Mouse (Mus musculus): ENCODE measurements around the gene Wdr46. TPM values are rescaled to one million over a fixed set of nuclear protein-coding genes. Genes with fewer than 3 reads are reported as not detected.

The Wdr46 gene
- polyA plus RNA-seq, 1 experiment from 2014 or later: 52.5 TPM

DNA sequence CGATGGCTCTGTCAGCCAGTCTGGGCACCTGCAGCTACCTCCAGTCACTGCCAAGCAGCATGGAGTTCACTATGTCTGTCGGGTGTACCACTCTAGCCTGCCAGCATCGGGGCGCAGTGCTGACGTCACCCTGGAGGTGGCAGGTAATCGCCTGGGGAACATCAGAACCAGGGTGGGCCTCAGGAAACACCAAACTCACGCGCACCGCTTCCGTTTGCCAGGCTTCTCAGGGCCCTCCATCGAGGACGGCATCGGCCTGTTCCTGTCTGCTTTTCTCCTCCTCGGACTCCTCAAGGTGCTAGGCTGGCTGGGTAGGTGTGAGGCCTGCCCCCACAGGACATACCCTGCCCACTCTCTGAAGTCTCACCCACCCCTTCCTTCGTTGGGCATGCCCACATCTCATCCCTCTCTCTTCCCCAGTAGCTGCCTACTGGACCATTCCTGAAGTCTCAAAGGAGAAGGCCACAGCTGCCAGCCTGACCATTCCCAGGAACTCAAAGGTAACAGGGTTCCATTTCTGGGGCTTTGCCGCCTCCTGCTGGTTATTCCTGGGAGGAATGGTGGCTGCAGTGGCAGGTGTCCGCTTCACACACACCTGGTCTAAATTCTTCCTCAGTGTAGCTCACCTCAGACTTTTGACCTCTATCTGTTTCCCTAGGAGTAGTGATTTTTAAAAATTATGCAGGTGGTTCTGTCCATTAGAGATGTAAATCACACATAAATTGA lies 14.1 kb upstream of the Wdr46 start:
- H3K4me3 ChIP-seq: peak overlapping the region; percentile 23; the same call in 1 of the 2 replicates
- no peaks in the 10 kb centered on the region for H3K9me3 ChIP-seq (replicated peaks)
- no peak overlapping the region for H3K27ac ChIP-seq (replicated peaks)
- WGBS: 73% methylated on average over 17 of the region's 17 CpGs
- peaks cover 34% of the 10 kb centered on the region for H3K4me1 ChIP-seq
- H3K27me3 ChIP-seq (ENCODE audit: low read depth, poor library complexity, severe bottlenecking): no peaks in the 10 kb centered on the region
- DNase-seq (ENCODE audit: low spot score): no peak
- H3K36me3 ChIP-seq: peaks cover 22% of the 10 kb centered on the region

GRCm38 (mm10) chr17:33928251-33928947 lies 12.1 kb upstream of the Wdr46 start:
- WGBS: 63% methylated on average over 21 of the region's 21 CpGs
- DNase-seq (ENCODE audit: low spot score): no peak
- Histone ChIP-seq H3K4me1 (peaks cover 41% of the 10 kb centered on the region), H3K9me3 (replicated peaks) (no peaks in the 10 kb centered on the region), H3K4me3 (peak overlapping the region; percentile 97), H3K27ac (replicated peaks) (peak overlapping the region; percentile 93), H3K27me3 (ENCODE audit: low read depth, poor library complexity, severe bottlenecking) (no peaks in the 10 kb centered on the region), H3K36me3 (peaks cover 38% of the 10 kb centered on the region)

- Histone ChIP-seq H3K4me1 (peaks cover 41% of the 10 kb centered on the region), H3K36me3 (peaks cover 50% of the 10 kb centered on the region), H3K27me3 (ENCODE audit: low read depth, poor library complexity, severe bottlenecking) (no peaks in the 10 kb centered on the region), H3K4me3 (peak within 1 kb of the TSS; percentile 97), H3K9me3 (replicated peaks) (no peaks in the 10 kb centered on the region), H3K27ac (replicated peaks) (peak within 1 kb of the TSS; percentile 93)
- WGBS: under 1% methylated on average over 73 of the region's 80 CpGs
- peak; percentile 95 for DNase-seq (ENCODE audit: low spot score)
Observed at GRCm38 (mm10) chr17:33929371-33930279, 10.8 kb upstream of the Wdr46 start, which contains the start of gene Rgl2. Rgl2 (plus strand) TSS chr17:33929543.

- WGBS: under 1% methylated on average over 45 of the region's 45 CpGs
- peak; percentile 44 for DNase-seq (ENCODE audit: low spot score)
- Histone ChIP-seq H3K27me3 (ENCODE audit: low read depth, poor library complexity, severe bottlenecking) (no peaks in the 10 kb centered on the region), H3K9me3 (replicated peaks) (no peaks in the 10 kb centered on the region), H3K4me3 (peak overlapping the region; percentile 97), H3K27ac (replicated peaks) (peak overlapping the region; percentile 93), H3K36me3 (peaks cover 51% of the 10 kb centered on the region), H3K4me1 (peaks cover 41% of the 10 kb centered on the region)
Observed at GRCm38 (mm10) chr17:33930280-33931158, 9.9 kb upstream of the Wdr46 start.

DNA sequence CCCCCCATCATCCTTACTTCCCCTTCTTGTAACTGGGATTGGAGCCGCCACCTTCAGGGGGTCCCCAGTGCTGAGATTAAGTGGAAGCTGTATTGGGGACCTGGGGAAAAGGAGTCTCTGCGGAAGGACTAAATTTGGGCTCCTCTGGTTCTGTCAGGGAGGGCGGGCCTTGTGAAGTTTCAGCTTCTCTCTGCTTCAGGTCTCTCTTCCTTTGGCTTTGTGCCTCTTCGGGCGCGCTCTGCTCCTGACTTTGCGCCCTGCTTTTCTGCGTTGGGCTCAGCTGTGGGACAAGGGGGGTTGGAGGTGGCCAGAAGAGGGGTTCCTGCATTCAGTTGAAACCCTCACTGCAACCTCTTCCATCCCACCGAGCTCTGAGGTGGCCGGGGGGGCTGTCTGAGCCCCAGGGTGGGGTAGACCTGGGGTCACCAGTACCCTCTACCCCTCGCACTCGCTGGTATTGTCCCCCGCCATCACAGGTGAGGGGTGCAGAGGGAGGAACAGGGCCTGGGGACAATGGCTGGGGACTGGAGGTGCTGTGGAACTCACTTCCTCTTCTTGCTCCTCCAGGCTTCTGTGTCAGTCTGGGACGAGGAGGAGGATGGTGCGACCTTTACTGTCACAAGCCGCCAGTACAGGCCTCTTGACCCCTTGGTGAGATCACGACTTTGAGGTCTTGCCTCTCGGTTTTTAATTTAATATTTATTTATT lies 9.1 kb upstream of the Wdr46 start:
- WGBS: 32% methylated on average over 18 of the region's 18 CpGs
- Histone ChIP-seq H3K9me3 (replicated peaks) (no peaks in the 10 kb centered on the region), H3K27me3 (ENCODE audit: low read depth, poor library complexity, severe bottlenecking) (no peaks in the 10 kb centered on the region), H3K36me3 (peaks cover 51% of the 10 kb centered on the region), H3K27ac (replicated peaks) (peak overlapping the region; percentile 93; the same call in 1 of the 2 replicates), H3K4me1 (peaks cover 41% of the 10 kb centered on the region), H3K4me3 (peak overlapping the region; percentile 97)
- DNase-seq (ENCODE audit: low spot score): no peak

DNA sequence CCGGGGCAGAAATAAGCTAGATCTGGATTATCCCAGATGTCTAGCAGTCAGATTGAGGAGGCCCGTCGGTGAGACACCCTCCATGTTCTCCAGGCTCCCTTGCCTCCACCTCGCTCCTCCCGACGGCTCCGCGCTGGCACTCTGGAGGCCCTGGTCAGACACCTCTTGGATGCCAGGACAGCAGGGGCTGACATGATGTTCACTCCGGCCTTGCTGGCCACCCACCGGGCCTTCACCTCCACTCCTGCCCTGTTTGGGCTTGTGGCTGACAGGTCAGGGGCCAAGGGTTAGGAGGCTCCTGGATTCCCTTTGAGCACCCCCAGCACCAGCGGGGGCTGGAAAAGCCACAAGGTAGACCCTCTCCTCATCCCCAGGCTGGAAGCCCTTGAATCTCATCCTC lies 8.5 kb upstream of the Wdr46 start:
- WGBS: 89% methylated on average over 11 of the region's 11 CpGs
- peaks cover 41% of the 10 kb centered on the region for H3K4me1 ChIP-seq
- no peak for DNase-seq (ENCODE audit: low spot score)
- H3K27ac ChIP-seq (replicated peaks): no peak overlapping the region
- no peaks in the 10 kb centered on the region for H3K27me3 ChIP-seq (ENCODE audit: low read depth, poor library complexity, severe bottlenecking)
- peaks cover 53% of the 10 kb centered on the region for H3K36me3 ChIP-seq
- H3K9me3 ChIP-seq (replicated peaks): no peaks in the 10 kb centered on the region
- peak overlapping the region; percentile 16; the same call in 1 of the 2 replicates for H3K4me3 ChIP-seq

DNA sequence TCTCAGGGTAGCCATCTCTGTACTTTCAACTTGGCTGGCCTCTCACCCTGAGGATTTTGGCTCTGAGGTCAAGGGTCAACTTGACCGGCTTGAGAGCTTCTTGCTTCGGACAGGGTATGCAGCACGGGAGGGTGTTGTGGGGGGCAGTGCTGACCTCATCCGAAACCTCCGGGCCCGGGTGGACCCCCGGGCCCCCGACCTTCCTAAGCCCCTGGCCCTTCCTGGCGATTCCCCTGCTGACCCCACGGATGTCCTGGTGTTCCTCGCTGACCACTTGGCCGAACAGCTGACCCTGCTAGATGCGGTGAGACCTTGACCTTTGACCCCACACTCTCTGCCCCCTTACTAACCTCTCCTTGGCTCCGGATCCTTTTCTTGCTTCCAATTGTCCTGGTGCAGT lies 8.0 kb upstream of the Wdr46 start:
- 87% methylated on average over 14 of the region's 14 CpGs for WGBS
- H3K4me3 ChIP-seq: 0 out of 2 replicates have a peak overlapping the region, but pooled peaks have one; percentile 8
- H3K4me1 ChIP-seq: peaks cover 41% of the 10 kb centered on the region
- no peaks in the 10 kb centered on the region for H3K9me3 ChIP-seq (replicated peaks)
- no peak for DNase-seq (ENCODE audit: low spot score)
- H3K36me3 ChIP-seq: peaks cover 56% of the 10 kb centered on the region
- no peaks in the 10 kb centered on the region for H3K27me3 ChIP-seq (ENCODE audit: low read depth, poor library complexity, severe bottlenecking)
- H3K27ac ChIP-seq (replicated peaks): no peak overlapping the region

DNA sequence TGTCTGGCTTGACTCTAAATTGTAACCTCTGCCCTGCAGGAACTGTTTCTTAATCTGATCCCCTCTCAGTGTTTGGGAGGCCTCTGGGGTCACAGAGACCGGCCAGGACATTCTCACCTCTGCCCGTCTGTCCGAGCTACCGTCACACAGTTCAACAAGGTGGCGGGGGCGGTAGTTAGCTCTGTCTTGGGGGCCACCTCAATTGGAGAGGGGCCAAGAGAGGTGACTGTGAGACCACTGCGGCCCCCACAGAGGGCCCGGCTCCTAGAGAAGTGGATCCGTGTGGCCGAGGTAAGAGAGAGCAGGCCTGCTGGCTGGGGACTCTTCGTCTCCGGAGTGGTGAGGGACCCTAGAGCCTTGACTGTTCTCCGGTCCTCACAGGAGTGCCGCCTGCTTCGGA lies 7.5 kb upstream of the Wdr46 start:
- DNase-seq (ENCODE audit: low spot score): no peak
- Histone ChIP-seq H3K4me3 (no peak overlapping the region), H3K27me3 (ENCODE audit: low read depth, poor library complexity, severe bottlenecking) (no peaks in the 10 kb centered on the region), H3K4me1 (peaks cover 37% of the 10 kb centered on the region), H3K9me3 (replicated peaks) (no peaks in the 10 kb centered on the region), H3K27ac (replicated peaks) (no peak overlapping the region), H3K36me3 (peaks cover 58% of the 10 kb centered on the region)
- 92% methylated on average over 15 of the region's 15 CpGs for WGBS

DNA sequence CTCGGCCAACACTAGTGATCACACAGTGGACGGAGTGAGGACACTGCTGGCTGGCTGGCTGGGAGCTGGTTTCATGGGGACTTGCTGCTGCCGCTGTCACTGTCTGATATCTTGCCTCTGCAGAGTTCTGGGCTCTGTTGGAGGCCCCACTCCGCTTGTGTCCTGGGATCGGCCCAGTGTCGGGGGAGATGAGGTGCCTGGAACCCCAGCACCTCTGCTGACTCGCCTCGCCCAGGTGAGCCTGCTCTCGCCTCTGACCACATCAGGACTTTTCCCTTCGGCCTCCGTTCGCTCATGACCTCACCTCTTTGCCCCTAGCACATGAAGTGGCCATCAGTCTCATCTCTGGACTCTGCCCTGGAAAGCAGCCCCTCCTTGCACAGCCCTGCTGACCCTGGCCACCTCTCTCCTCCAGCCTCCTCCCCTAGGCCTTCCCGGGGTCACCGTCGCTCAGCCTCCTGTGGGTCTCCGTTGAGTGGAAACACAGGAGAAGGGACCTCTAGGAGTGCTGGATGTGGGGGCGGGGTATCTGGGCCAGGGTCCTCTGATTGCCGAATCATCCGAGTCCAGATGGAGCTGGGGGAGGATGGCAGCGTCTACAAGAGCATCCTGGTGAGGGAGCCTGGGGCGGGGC lies 4.9 kb upstream of the Wdr46 start:
- Histone ChIP-seq H3K9me3 (replicated peaks) (no peaks in the 10 kb centered on the region), H3K4me1 (peaks cover 29% of the 10 kb centered on the region), H3K4me3 (peak overlapping the region; percentile 23; the same call in 1 of the 2 replicates), H3K36me3 (peaks cover 71% of the 10 kb centered on the region), H3K27me3 (ENCODE audit: low read depth, poor library complexity, severe bottlenecking) (no peaks in the 10 kb centered on the region), H3K27ac (replicated peaks) (no peak overlapping the region)
- 89% methylated on average over 21 of the region's 21 CpGs for WGBS
- DNase-seq (ENCODE audit: low spot score): no peak

DNA sequence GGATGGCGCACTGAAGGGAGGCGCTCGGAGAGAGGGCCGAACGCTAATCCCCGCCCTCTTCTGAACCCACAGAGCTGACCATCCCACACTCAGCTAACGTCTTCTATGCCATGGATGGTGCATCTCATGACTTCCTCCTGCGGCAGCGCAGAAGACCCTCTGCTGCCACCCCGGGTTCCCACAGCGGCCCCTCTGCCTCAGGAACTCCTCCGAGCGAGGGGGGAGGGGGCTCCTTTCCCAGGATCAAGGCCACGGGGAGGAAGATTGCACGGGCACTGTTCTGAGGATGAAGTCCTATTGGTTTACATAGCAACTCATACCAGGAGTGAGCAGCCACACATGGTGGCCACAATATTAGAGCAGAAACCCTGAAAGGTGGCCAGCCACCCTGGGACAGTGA lies 3.5 kb upstream of the Wdr46 start:
- 86% methylated on average over 15 of the region's 15 CpGs for WGBS
- Histone ChIP-seq H3K27me3 (ENCODE audit: low read depth, poor library complexity, severe bottlenecking) (no peaks in the 10 kb centered on the region), H3K27ac (replicated peaks) (no peak overlapping the region), H3K4me1 (peaks cover 28% of the 10 kb centered on the region), H3K9me3 (replicated peaks) (no peaks in the 10 kb centered on the region), H3K4me3 (0 out of 2 replicates have a peak overlapping the region, but pooled peaks have one; percentile 16), H3K36me3 (peaks cover 72% of the 10 kb centered on the region)
- no peak for DNase-seq (ENCODE audit: low spot score)

DNA sequence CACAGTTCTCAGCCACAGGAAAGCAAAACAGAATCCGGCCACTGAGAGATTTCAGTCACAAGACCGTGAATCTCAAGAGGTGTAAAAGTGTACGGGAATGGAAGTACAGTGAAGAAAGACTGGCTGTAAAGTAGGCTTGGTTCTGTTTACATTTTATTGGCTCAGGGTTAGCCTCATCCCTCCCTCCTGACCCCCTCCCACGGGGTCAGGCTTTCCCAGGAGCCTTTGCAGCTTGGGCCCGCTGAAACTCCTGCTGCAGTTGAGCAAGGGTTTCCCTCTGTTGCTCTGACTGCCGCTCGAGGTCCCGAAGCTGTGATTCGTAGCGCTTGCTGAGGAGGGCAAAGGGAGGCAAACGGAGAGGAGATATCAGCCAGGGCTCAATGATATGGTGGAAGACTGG lies 1.7 kb upstream of the Wdr46 start:
- Histone ChIP-seq H3K27ac (replicated peaks) (no peak overlapping the region), H3K36me3 (peaks cover 72% of the 10 kb centered on the region), H3K4me3 (peak overlapping the region; percentile 95), H3K27me3 (ENCODE audit: low read depth, poor library complexity, severe bottlenecking) (no peaks in the 10 kb centered on the region), H3K9me3 (replicated peaks) (no peaks in the 10 kb centered on the region), H3K4me1 (peaks cover 27% of the 10 kb centered on the region)
- WGBS: 78% methylated on average over 11 of the region's 11 CpGs
- DNase-seq (ENCODE audit: low spot score): no peak
